Mouse (Mus musculus) forebrain, embryonic 14.5 days (tissue): Measurements from ENCODE around the gene Serpina6. TPM values are rescaled to one million over a fixed set of nuclear protein-coding genes. Genes with fewer than 3 reads are reported as not detected.
"Not testable (repeated sequence)": the region's sequence is repeated elsewhere in the genome, so short reads cannot be mapped to it uniquely, and the experiment has no call there.

Experiments used
- ATAC-seq: fragments of 200-750 bp; cut with Nextera tagmentation; 2 replicates; pipeline ENCODE4 v1.8.0; 2017; ENCODE audit warnings: mild to moderate bottlenecking, moderate library complexity
- DNase-seq: peaks from one replicate; pipeline ENCODE4 v3.0.0-alpha.2; 2015; ENCODE audit warnings: low spot score
- H3K27ac ChIP-seq: fragments of 300-500 bp; sonication (generic); 2 replicates; pipeline ENCODE4 v1.5.1; 2014; ENCODE audit warnings: low read depth, mild to moderate bottlenecking, control low read depth, low read length, moderate library complexity
- H3K27me3 ChIP-seq: fragments of 300-500 bp; sonication (generic); replicated peaks from 2 replicates; pipeline ENCODE4 v1.6.1; 2014; ENCODE audit warnings: low read length, control low read depth, mixed read lengths; ENCODE audit not compliant: control insufficient read depth, insufficient read depth
- H3K36me3 ChIP-seq: fragments of 300-500 bp; sonication (generic); 2 replicates; pipeline ENCODE4 v1.6.1; 2014; ENCODE audit warnings: low read length, control low read depth; ENCODE audit not compliant: control insufficient read depth, insufficient read depth
- H3K4me1 ChIP-seq: fragments of 300-500 bp; sonication (generic); 2 replicates; pipeline ENCODE4 v1.6.1; 2014; ENCODE audit warnings: antibody characterized with exemption, low read length, control low read depth; ENCODE audit not compliant: control insufficient read depth, insufficient read depth
- H3K4me2 ChIP-seq: fragments of 300-500 bp; sonication (generic); 2 replicates; pipeline ENCODE4 v1.6.1; 2014; ENCODE audit warnings: mild to moderate bottlenecking, control low read depth, low read length
- H3K4me3 ChIP-seq: fragments of 300-500 bp; sonication (generic); 2 replicates; pipeline ENCODE4 v1.5.1; 2014; ENCODE audit warnings: low read depth, low read length, control low read depth
- H3K9ac ChIP-seq: fragments of 300-500 bp; sonication (generic); 2 replicates; pipeline ENCODE4 v1.6.1; 2014; ENCODE audit warnings: mild to moderate bottlenecking, low read length, control low read depth, moderate library complexity
- H3K9me3 ChIP-seq: fragments of 300-500 bp; sonication (generic); replicated peaks from 2 replicates; pipeline ENCODE4 v1.6.1; 2016; ENCODE audit warnings: low read length, control low read depth, mixed read lengths; ENCODE audit not compliant: control insufficient read depth
- WGBS: fragments of 180-500 bp; shearing (Covaris S2); extraction: QIAGEN DNeasy Blood & Tissue Kit; methylation state at CpG from one replicate; pipeline ENCODE4 v1.1.7; 2014; 5-methylcytosine and 5-hydroxymethylcytosine counted together
- polyA plus RNA-seq: library from polyadenylated mRNA; unstranded; fragments of >200 nt; fragmentation: Nextera tagmentation; extraction: Ambion mirVana; gene quantifications from 2 replicates; pipeline ENCODE4 v1.2.1, GENCODE M21; 2014

The Serpina6 gene
- polyA plus RNA-seq, 1 experiment from 2014 or later = not detected

- H3K4me2 ChIP-seq = no peak overlapping the region
- H3K4me3 ChIP-seq = no peak overlapping the region
- H3K36me3 ChIP-seq = no peaks in the 10 kb centered on the region
- DNase-seq = no peak
- no peak overlapping the region for H3K9ac ChIP-seq
- no peaks in the 10 kb centered on the region for H3K27me3 ChIP-seq
- ATAC-seq = no peak
- WGBS = 71% methylated on average over 4 of the region's 4 CpGs
- H3K9me3 ChIP-seq = no peaks in the 10 kb centered on the region
- no peaks in the 10 kb centered on the region for H3K4me1 ChIP-seq
- H3K27ac ChIP-seq = no peak overlapping the region
These were observed 26.8 kb upstream of the Serpina6 start for GRCm38 (mm10) chr12:103683775-103684174.

- H3K4me1 ChIP-seq = no peaks in the 10 kb centered on the region
- no peak for ATAC-seq
- WGBS = 81% methylated on average over 2 of the region's 2 CpGs
These were observed 24.7 kb upstream of the Serpina6 start for GRCm38 (mm10) chr12:103681739-103682138.

DNA sequence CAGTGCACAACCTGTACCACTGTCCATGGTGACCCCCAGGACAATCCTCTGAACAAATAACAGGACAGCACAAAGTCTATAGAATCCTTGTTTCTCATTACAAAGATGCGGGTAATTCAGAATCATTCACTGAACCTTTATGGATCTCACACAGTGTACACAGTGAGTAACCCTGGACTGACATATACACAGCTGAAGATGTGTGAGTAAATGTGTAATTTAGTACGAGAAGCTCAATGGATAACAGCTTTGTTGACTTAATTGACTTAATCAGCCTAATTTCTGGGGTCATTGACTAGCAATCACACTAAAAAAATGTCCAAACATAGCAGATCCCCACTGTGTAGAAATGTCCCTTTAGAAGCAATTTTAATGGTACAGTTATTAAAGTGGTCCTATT lies 24.2 kb upstream of the Serpina6 start:
- no peak overlapping the region for H3K4me2 ChIP-seq
- H3K4me3 ChIP-seq = no peak overlapping the region
- no peaks in the 10 kb centered on the region for H3K36me3 ChIP-seq
- ATAC-seq (no peak), DNase-seq (no peak)
- 75% methylated on average over 2 of the region's 2 CpGs for WGBS
- H3K27me3 ChIP-seq = no peaks in the 10 kb centered on the region
- H3K9ac ChIP-seq = no peak overlapping the region
- H3K27ac ChIP-seq = no peak overlapping the region
- no peaks in the 10 kb centered on the region for H3K4me1 ChIP-seq
- H3K9me3 ChIP-seq = no peaks in the 10 kb centered on the region

More at GRCm38 (mm10) chr12:103681739-103682138, 24.7 kb upstream of the Serpina6 start:
- no peak overlapping the region for H3K4me2 ChIP-seq
- no peaks in the 10 kb centered on the region for H3K27me3 ChIP-seq
- no peaks in the 10 kb centered on the region for H3K36me3 ChIP-seq
- no peaks in the 10 kb centered on the region for H3K9me3 ChIP-seq
- no peak overlapping the region for H3K27ac ChIP-seq
- H3K4me3 ChIP-seq = no peak overlapping the region
- no peak overlapping the region for H3K9ac ChIP-seq
- no peak for DNase-seq

GRCm38 (mm10) chr12:103679853-103680252 lies 22.8 kb upstream of the Serpina6 start:
- not testable (repeated sequence) for H3K27me3 ChIP-seq, H3K4me1 ChIP-seq, H3K4me3 ChIP-seq, H3K9me3 ChIP-seq, H3K9ac ChIP-seq, H3K4me2 ChIP-seq, H3K36me3 ChIP-seq, DNase-seq, ATAC-seq, H3K27ac ChIP-seq
- WGBS = 97% methylated on average over 1 of the region's 1 CpGs

GRCm38 (mm10) chr12:103676039-103676438 lies 19.0 kb upstream of the Serpina6 start, which contains the start of gene Serpina16:
TSS of gene Serpina16 (minus strand) at chr12:103676139.
- ATAC-seq (no peak), DNase-seq (no peak)
- no peaks in the 10 kb centered on the region for H3K4me1 ChIP-seq
- H3K36me3 ChIP-seq = no peaks in the 10 kb centered on the region
- H3K27me3 ChIP-seq = no peaks in the 10 kb centered on the region
- H3K4me3 ChIP-seq = no peak within 1 kb of the TSS
- H3K4me2 ChIP-seq = no peak within 1 kb of the TSS
- 84% methylated on average over 1 of the region's 1 CpGs for whole genome bisulfite sequencing
- no peak within 1 kb of the TSS for H3K27ac ChIP-seq
- H3K9ac ChIP-seq = no peak within 1 kb of the TSS
- H3K9me3 ChIP-seq = no peaks in the 10 kb centered on the region

- Histone ChIP-seq H3K9ac (no peak overlapping the region), H3K36me3 (no peaks in the 10 kb centered on the region), H3K4me2 (no peak overlapping the region), H3K27ac (no peak overlapping the region), H3K4me3 (no peak overlapping the region), H3K27me3 (no peaks in the 10 kb centered on the region), H3K4me1 (no peaks in the 10 kb centered on the region), H3K9me3 (no peaks in the 10 kb centered on the region)
- DNase-seq = no peak
- WGBS = 79% methylated on average over 2 of the region's 2 CpGs
- ATAC-seq = no peak
These were observed 16.2 kb upstream of the Serpina6 start for GRCm38 (mm10) chr12:103673179-103673578.

- Histone ChIP-seq H3K36me3 (no peaks in the 10 kb centered on the region), H3K27ac (no peak overlapping the region), H3K4me2 (no peak overlapping the region), H3K27me3 (no peaks in the 10 kb centered on the region), H3K9ac (no peak overlapping the region), H3K9me3 (no peaks in the 10 kb centered on the region), H3K4me1 (no peaks in the 10 kb centered on the region), H3K4me3 (no peak overlapping the region)
- DNase-seq (no peak), ATAC-seq (no peak)
- WGBS = 84% methylated on average over 3 of the region's 3 CpGs
These were observed 14.5 kb upstream of the Serpina6 start for GRCm38 (mm10) chr12:103671483-103671882.

GRCm38 (mm10) chr12:103670964-103671363 lies 14.0 kb upstream of the Serpina6 start:
- no peak for DNase-seq
- Histone ChIP-seq H3K36me3 (no peaks in the 10 kb centered on the region), H3K27ac (no peak overlapping the region), H3K4me3 (no peak overlapping the region), H3K9me3 (no peaks in the 10 kb centered on the region), H3K4me1 (no peaks in the 10 kb centered on the region), H3K4me2 (no peak overlapping the region), H3K9ac (no peak overlapping the region), H3K27me3 (no peaks in the 10 kb centered on the region)
- no peak for ATAC-seq
- 70% methylated on average over 2 of the region's 2 CpGs for WGBS

DNA sequence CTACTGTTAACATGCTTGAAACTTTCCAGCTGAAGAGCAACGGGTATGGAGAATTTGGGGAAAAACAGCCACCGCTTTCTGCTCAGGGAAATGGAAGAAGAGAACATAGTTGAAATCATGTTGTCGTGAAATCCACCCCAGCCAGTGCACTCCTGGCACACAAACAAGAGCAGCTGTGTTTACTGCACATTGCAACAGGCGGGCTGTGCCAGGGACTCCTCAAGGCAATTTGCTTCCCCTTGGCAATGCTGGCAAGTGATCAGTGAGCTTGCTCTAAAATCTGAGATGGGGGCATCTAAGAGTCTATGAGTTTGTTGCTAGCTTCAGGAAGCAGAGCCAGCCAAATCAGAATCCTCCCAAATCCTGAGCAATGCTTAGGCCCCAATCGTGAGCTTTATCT lies 13.3 kb upstream of the Serpina6 start:
- no peak overlapping the region for H3K4me3 ChIP-seq
- ATAC-seq (no peak; the same call in 1 of the 2 replicates), DNase-seq (peak; percentile 71)
- no peak overlapping the region for H3K9ac ChIP-seq
- 86% methylated on average over 5 of the region's 5 CpGs for WGBS
- no peaks in the 10 kb centered on the region for H3K9me3 ChIP-seq
- no peaks in the 10 kb centered on the region for H3K36me3 ChIP-seq
- H3K27me3 ChIP-seq = no peaks in the 10 kb centered on the region
- no peak overlapping the region for H3K27ac ChIP-seq
- H3K4me1 ChIP-seq = no peaks in the 10 kb centered on the region
- H3K4me2 ChIP-seq = no peak overlapping the region
